Mouse (Mus musculus) adrenal gland, adult 2 months (tissue): ENCODE measurements at regions not wholly inside any gene's neighbourhood (a gene's known extent, or its start where the extent isn't known, plus 50 kb on each side); places are given as distances from the start of the nearest gene placed in this dataset.

Source experiments
- DNase-seq: peaks from one replicate; pipeline ENCODE4 v3.0.0; 2021

GRCm38 (mm10) chr2:169450801-169451200 is 136.7 kb downstream of the Gm11011 start:
- no peak for DNase-seq

GRCm38 (mm10) chr2:169447495-169448280 is 139.9 kb downstream of the Gm11011 start:
- no peak for DNase-seq

DNA sequence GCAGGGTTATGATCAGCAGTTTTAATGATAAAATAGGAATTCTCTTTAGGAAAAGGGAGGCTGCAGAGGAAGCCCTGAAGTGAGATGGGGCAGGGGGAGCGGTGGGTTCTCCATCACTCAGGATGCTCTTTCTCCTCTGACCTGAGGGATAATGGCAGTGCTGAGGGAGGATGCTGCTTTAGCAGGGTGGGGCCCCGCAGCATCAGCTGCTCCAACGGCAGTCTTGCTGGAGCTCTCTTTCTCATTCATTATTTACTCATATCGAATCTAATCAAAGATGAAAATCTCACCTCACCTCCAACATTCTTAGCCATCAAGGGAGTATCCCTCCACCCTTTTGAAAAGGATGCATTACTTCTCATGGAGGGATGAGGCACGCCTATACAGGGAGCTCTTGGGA is 141.7 kb downstream of the Gm11011 start:
- no peak for DNase-seq

GRCm38 (mm10) chr2:169445371-169445770 is 142.2 kb downstream of the Gm11011 start:
- DNase-seq, result no peak

DNA sequence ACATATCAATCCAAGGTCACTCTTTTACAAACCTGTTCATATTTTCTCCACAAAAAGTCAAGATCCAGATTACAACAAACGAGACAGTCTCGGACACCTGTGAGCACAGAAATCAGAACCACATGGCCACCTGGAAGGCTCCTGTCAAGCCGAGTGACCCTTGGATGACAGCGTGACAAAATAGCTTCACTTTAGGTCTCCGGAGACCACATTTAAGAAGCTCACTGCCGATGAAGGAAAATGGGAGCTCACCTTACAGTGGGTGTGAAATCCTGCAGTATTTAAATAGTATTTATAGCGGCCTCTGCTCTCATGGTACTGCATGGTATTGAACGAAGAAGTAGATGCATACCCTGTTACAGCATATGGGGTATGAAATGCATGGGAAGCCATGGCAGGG is 144.3 kb downstream of the Gm11011 start:
- no peak for DNase-seq

DNA sequence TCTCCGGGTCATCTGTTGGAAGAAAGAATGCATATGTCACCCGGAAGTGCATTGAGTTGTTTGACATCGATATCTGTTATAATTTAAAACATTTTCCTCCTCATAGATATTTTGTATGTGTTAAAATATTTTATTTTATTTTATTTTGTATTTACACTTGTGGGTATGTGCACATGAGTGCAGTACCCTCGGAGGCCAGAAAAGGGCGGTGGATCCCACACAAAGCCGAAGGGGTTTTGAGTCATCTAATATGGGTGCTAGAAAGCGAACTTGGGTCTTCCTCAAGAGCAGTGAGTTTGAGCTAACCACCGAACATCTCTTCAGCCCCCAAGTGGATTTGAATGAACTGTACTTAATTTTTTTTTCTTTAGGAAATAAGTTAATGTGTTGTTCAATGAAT is 156.0 kb downstream of the Gm11011 start:
- no peak for DNase-seq

DNA sequence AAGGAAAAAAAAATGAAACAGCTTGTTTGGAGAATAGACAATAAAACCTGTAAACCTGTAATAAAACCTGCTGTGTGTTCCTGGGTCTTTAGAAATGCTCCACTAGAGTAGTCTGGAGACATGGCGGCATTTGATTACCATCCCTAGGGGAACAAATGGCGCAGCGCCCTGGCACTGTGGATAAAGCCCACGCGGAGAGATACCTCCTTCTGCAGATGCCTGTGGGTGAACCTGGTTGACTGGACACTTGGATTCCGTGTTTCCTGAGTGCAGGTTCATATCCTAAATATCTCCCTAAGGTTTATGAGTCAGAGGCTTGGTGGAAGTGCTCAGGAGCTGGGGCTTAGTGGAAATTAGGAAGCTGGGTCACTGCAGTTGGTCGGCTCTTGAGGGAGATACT is 158.1 kb downstream of the Gm11011 start:
- no peak for DNase-seq

DNA sequence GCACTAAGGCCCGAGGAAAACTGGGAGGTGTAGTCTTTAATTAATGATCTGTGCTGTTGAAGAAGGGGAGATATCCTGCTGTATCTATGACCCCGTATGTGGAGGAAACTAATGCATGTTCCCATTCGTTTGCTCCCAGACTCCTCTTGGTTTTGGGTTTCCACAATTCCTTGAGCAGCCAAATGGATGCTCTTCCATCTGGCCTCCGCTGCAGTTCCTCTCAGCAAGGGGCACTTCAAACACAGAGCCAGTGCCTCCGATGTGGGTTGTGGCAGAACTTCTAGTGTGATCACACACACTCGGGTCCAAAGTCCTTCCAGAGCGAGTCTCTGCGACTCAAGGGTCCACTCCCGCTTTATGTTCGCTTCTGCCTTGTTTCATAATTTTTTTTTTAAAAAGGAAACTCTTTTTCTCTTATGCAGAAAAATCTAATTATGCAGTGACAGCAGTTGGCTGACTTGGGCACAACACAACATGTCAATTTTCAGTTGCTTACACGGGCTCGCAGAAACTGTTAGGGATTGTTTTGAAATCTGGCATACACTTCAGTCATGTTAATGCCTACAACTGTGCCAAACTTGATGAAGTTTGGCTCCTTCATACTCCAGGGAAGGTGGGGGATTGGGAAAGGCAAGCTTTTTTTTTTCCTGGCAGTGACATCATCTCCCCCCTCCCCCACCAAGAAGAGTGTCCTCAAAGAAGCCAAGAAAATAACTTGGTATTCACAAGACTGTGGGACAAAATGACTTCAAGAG is 163.2 kb downstream of the Gm11011 start:
- DNase-seq, result no peak

DNA sequence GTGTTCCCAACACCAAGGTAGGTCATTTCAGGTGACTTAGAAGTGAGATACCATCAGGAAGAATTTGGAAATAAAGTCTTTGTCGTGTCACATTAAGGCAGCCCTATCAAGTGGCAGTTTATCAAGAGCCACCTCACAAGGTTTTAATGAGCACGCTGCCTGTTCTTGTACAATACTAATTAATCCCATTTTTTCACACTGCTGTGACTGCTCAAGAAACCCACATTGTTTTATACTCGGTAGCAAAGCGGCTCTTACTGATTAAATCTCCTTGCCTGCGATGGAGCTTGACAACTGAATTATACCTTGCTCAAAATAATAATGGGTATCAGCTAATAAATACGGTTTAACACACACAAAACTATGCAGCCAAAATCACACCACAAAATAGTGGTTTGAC is 175.2 kb downstream of the Gm11011 start:
- DNase-seq, result no peak

- no peak for DNase-seq
Measured at GRCm38 (mm10) chr2:169410080-169410479, 177.5 kb downstream of the Gm11011 start.

DNA sequence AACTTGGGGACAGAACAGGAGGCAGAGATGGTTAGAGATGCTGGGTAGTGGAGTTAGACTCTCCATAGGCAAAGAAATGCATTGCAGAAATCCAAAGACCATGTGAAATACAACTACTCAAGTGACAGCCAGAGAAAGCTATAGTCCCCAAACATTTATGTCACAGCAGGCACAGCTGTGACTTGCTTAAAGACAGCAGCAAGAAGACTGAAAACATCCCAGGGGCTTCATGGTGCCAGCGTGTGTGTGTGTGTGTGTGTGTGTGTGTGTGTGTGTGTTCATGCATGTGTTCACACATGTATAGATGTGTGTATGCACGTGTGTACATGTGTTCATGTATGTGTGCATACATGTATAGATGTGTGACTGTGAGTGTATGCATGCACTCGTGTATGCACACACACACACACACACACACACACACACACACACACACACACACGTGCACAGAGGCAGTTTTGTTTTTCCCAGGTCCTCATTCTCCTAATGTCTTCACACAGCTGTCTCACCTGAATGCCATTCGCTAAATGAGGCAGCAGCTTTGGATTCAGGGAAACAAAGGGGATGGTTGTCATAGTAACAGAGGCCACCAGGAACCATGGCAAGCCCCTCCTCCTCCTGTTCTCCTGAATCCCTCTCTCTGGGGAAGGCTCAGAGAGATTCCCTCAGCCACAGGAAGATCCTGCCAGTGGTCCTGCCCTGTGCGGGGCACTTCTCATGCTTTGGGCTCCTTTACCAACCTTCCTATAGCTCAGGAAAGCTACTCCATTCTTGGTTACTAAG is 182.4 kb downstream of the Gm11011 start:
- no peak for DNase-seq

DNA sequence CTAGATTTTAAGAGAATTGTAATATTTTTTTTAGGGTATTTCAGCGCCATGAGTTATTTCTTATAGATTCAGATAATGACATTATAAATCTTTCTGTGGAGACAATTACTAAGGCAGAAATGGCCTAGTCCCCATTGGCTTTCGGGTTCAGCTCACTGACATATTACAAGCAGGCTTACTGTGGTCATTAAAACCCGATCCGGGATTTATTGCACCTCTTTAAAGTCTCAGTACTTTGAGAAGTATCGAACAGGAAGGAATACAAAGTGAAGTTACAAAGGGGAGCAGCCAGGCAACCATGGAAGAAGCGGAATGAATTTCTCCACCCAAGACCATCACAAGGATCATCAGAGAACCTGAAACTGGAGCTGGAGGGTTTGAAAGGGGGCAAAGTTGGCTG is 189.8 kb downstream of the Gm11011 start:
- DNase-seq, result no peak

DNA sequence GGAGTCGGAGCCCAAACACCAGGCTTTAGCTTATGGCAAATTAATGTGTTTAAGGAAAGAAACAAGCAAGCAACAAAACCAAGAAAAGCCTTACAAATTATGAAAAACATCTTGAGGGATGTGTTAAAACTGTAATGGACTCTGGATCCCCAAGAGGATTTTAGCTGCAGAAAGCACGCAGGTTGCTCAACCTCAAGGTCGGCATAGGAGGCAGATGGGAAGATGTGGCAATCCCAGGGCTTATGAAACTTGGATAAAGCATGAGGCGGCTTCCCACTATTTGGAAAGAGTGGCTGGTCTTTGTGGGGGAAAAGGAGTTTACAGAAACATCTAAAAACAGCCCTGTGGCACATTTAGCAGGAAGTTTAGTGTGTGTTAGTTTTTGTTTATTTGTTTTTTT is 190.5 kb downstream of the Gm11011 start:
- DNase-seq, result peak; percentile 68

GRCm38 (mm10) chr2:169396294-169396693 is 191.3 kb downstream of the Gm11011 start:
- no peak for DNase-seq

GRCm38 (mm10) chr2:169389611-169390010 is 197.9 kb downstream of the Gm11011 start:
- no peak for DNase-seq

GRCm38 (mm10) chr2:169388569-169388968 is 199.0 kb downstream of the Gm11011 start:
- DNase-seq, result no peak

- no peak for DNase-seq
Measured at GRCm38 (mm10) chr2:169387765-169388518, 199.6 kb downstream of the Gm11011 start.

GRCm38 (mm10) chr2:169383701-169384100 is 203.8 kb downstream of the Gm11011 start:
- DNase-seq, result no peak

GRCm38 (mm10) chr2:169373069-169373468 is 214.5 kb downstream of the Gm11011 start:
- DNase-seq, result no peak

DNA sequence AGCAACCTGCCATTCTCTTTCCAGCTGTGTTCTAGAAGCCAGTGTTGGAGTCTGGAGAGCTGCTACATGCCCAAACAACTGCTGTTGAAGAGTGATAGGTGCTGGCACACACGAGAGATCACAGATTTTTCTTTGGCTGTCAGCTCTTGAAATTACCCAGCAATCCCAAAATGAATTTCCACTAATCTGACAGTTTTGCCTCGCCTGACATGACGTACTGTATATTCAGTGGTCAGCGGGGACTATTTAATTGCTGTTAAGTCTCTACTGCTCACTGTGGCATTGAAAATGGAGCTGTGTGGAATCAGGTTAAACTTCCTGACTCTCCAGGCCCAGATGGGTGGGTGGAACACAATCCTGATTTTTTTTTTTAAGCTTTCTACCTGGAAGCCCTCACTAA is 222.5 kb downstream of the Gm11011 start:
- DNase-seq, result no peak

DNA sequence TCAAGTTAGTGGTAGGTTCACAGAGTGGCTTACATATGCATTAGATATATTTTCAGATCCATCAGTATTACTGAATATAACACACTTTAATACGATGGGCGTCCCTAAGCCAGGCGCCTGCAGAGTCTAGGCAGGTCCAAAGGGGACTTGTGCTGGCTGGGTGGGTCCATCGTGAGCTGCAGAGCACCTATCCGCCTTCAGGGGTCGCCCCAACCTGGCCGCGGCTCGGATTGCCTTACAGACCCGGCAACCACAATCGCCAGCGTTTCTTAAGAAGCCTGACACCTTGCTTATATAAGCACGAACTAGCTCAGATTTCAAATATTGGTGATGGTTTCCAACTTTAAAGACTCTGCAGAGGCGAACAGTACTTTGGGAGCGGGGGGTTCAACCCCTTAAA is 227.3 kb downstream of the Gm11011 start:
- no peak for DNase-seq

- DNase-seq, result peak; percentile 6
Measured at GRCm38 (mm10) chr2:169357400-169357799, 230.1 kb downstream of the Gm11011 start.
